Mouse (Mus musculus): ENCODE measurements around the gene Zbtb20. TPM values are rescaled to one million over a fixed set of nuclear protein-coding genes. Genes with fewer than 3 reads are reported as not detected.
A peak's percentile ranks its signal among the peaks of the same experiment; 100 is the strongest.

Gene Zbtb20
- polyA plus RNA-seq, 1 experiment from 2014 or later = 44.6 TPM

GRCm38 (mm10) chr16:43393382-43393781 lies 517.7 kb downstream of the Zbtb20 start:
- WGBS = 29% methylated on average over 4 of the region's 4 CpGs
- no peak overlapping the region for H3K4me2 ChIP-seq (replicated peaks; ENCODE audit: low read depth, low read length)

GRCm38 (mm10) chr16:43394013-43394568 lies 518.4 kb downstream of the Zbtb20 start:
- Histone ChIP-seq H3K4me2 (replicated peaks; ENCODE audit: low read depth, low read length) (no peak overlapping the region), H3K27ac (ENCODE audit: low read length) (peak overlapping the region; percentile 43), H3K27me3 (ENCODE audit: insufficient read depth, low read length) (no peaks in the 10 kb centered on the region), H3K36me3 (ENCODE audit: insufficient read depth, low read length) (no peaks in the 10 kb centered on the region), H3K9me3 (ENCODE audit: low read length) (no peaks in the 10 kb centered on the region), H3K9ac (replicated peaks; ENCODE audit: low read length) (no peak overlapping the region), H3K4me3 (ENCODE audit: low read length) (no peak overlapping the region), H3K4me1 (ENCODE audit: insufficient read depth, low read length) (0 out of 2 replicates have a peak, but pooled peaks cover 3% of the 10 kb centered on the region)
- WGBS = 45% methylated on average over 9 of the region's 9 CpGs
- ATAC-seq (ENCODE audit: low FRiP score, low TSS enrichment) = no peak

More at GRCm38 (mm10) chr16:43393382-43393781, 517.7 kb downstream of the Zbtb20 start:
- peak; percentile 86 for ATAC-seq (ENCODE audit: low FRiP score, low TSS enrichment)
- no peak overlapping the region for H3K9ac ChIP-seq (replicated peaks; ENCODE audit: low read length)
- H3K27ac ChIP-seq (ENCODE audit: low read length) = 0 out of 2 replicates have a peak overlapping the region, but pooled peaks have one; percentile 43
- H3K9me3 ChIP-seq (ENCODE audit: low read length) = no peaks in the 10 kb centered on the region
- 0 out of 2 replicates have a peak, but pooled peaks cover 3% of the 10 kb centered on the region for H3K4me1 ChIP-seq (ENCODE audit: insufficient read depth, low read length)
- H3K36me3 ChIP-seq (ENCODE audit: insufficient read depth, low read length) = no peaks in the 10 kb centered on the region
- H3K27me3 ChIP-seq (ENCODE audit: insufficient read depth, low read length) = no peaks in the 10 kb centered on the region
- H3K4me3 ChIP-seq (ENCODE audit: low read length) = no peak overlapping the region

- 84% methylated on average over 2 of the region's 2 CpGs for WGBS
- Histone ChIP-seq H3K4me2 (replicated peaks; ENCODE audit: low read depth, low read length) (no peak overlapping the region), H3K4me1 (ENCODE audit: insufficient read depth, low read length) (0 out of 2 replicates have a peak, but pooled peaks cover 3% of the 10 kb centered on the region), H3K9ac (replicated peaks; ENCODE audit: low read length) (no peak overlapping the region), H3K27me3 (ENCODE audit: insufficient read depth, low read length) (no peaks in the 10 kb centered on the region), H3K36me3 (ENCODE audit: insufficient read depth, low read length) (no peaks in the 10 kb centered on the region), H3K9me3 (ENCODE audit: low read length) (no peaks in the 10 kb centered on the region), H3K4me3 (ENCODE audit: low read length) (no peak overlapping the region), H3K27ac (ENCODE audit: low read length) (no peak overlapping the region)
- ATAC-seq (ENCODE audit: low FRiP score, low TSS enrichment) = peak; percentile 36; the same call in 1 of the 2 replicates
Measured at GRCm38 (mm10) chr16:43394760-43395159, 519.1 kb downstream of the Zbtb20 start.

- Histone ChIP-seq H3K36me3 (ENCODE audit: insufficient read depth, low read length) (no peaks in the 10 kb centered on the region), H3K9me3 (ENCODE audit: low read length) (no peaks in the 10 kb centered on the region), H3K27ac (ENCODE audit: low read length) (no peak overlapping the region), H3K4me2 (replicated peaks; ENCODE audit: low read depth, low read length) (no peak overlapping the region), H3K4me1 (ENCODE audit: insufficient read depth, low read length) (0 out of 2 replicates have a peak, but pooled peaks cover 3% of the 10 kb centered on the region), H3K9ac (replicated peaks; ENCODE audit: low read length) (no peak overlapping the region), H3K4me3 (ENCODE audit: low read length) (no peak overlapping the region), H3K27me3 (ENCODE audit: insufficient read depth, low read length) (no peaks in the 10 kb centered on the region)
- no peak for ATAC-seq (ENCODE audit: low FRiP score, low TSS enrichment)
- 85% methylated on average over 11 of the region's 11 CpGs for WGBS
Measured at GRCm38 (mm10) chr16:43396849-43397628, 521.4 kb downstream of the Zbtb20 start.

GRCm38 (mm10) chr16:43397629-43398323 lies 522.1 kb downstream of the Zbtb20 start:
- Histone ChIP-seq H3K36me3 (ENCODE audit: insufficient read depth, low read length) (no peaks in the 10 kb centered on the region), H3K4me1 (ENCODE audit: insufficient read depth, low read length) (0 out of 2 replicates have a peak, but pooled peaks cover 3% of the 10 kb centered on the region), H3K9me3 (ENCODE audit: low read length) (no peaks in the 10 kb centered on the region), H3K4me2 (replicated peaks; ENCODE audit: low read depth, low read length) (no peak overlapping the region), H3K27ac (ENCODE audit: low read length) (no peak overlapping the region), H3K9ac (replicated peaks; ENCODE audit: low read length) (no peak overlapping the region), H3K4me3 (ENCODE audit: low read length) (no peak overlapping the region), H3K27me3 (ENCODE audit: insufficient read depth, low read length) (no peaks in the 10 kb centered on the region)
- 89% methylated on average over 3 of the region's 3 CpGs for WGBS
- ATAC-seq (ENCODE audit: low FRiP score, low TSS enrichment) = no peak

- H3K4me1 ChIP-seq (ENCODE audit: insufficient read depth, low read length) = no peaks in the 10 kb centered on the region
- no peak overlapping the region for H3K27ac ChIP-seq (ENCODE audit: low read length)
- no peak for ATAC-seq (ENCODE audit: low FRiP score, low TSS enrichment)
- H3K4me2 ChIP-seq (replicated peaks; ENCODE audit: low read depth, low read length) = no peak overlapping the region
- H3K9me3 ChIP-seq (ENCODE audit: low read length) = no peaks in the 10 kb centered on the region
- no peak overlapping the region for H3K4me3 ChIP-seq (ENCODE audit: low read length)
- H3K27me3 ChIP-seq (ENCODE audit: insufficient read depth, low read length) = no peaks in the 10 kb centered on the region
- H3K36me3 ChIP-seq (ENCODE audit: insufficient read depth, low read length) = no peaks in the 10 kb centered on the region
- H3K9ac ChIP-seq (replicated peaks; ENCODE audit: low read length) = no peak overlapping the region
Measured at GRCm38 (mm10) chr16:43399428-43399827, 523.7 kb downstream of the Zbtb20 start.

- no peak overlapping the region for H3K27ac ChIP-seq (ENCODE audit: low read length)
- no peaks in the 10 kb centered on the region for H3K9me3 ChIP-seq (ENCODE audit: low read length)
- no peak overlapping the region for H3K4me3 ChIP-seq (ENCODE audit: low read length)
- no peaks in the 10 kb centered on the region for H3K27me3 ChIP-seq (ENCODE audit: insufficient read depth, low read length)
- ATAC-seq (ENCODE audit: low FRiP score, low TSS enrichment) = no peak
- H3K9ac ChIP-seq (replicated peaks; ENCODE audit: low read length) = no peak overlapping the region
- H3K4me2 ChIP-seq (replicated peaks; ENCODE audit: low read depth, low read length) = no peak overlapping the region
- H3K36me3 ChIP-seq (ENCODE audit: insufficient read depth, low read length) = no peaks in the 10 kb centered on the region
- no peaks in the 10 kb centered on the region for H3K4me1 ChIP-seq (ENCODE audit: insufficient read depth, low read length)
Measured at GRCm38 (mm10) chr16:43400046-43400445, 524.4 kb downstream of the Zbtb20 start.

- no peaks in the 10 kb centered on the region for H3K4me1 ChIP-seq (ENCODE audit: insufficient read depth, low read length)
- WGBS = 69% methylated on average over 2 of the region's 2 CpGs
Measured at GRCm38 (mm10) chr16:43400949-43401348, 525.3 kb downstream of the Zbtb20 start.

GRCm38 (mm10) chr16:43402888-43403287 lies 527.2 kb downstream of the Zbtb20 start:
- no peak for ATAC-seq (ENCODE audit: low FRiP score, low TSS enrichment)
- Histone ChIP-seq H3K27ac (ENCODE audit: low read length) (no peak overlapping the region), H3K27me3 (ENCODE audit: insufficient read depth, low read length) (no peaks in the 10 kb centered on the region), H3K9me3 (ENCODE audit: low read length) (no peaks in the 10 kb centered on the region), H3K4me2 (replicated peaks; ENCODE audit: low read depth, low read length) (no peak overlapping the region), H3K36me3 (ENCODE audit: insufficient read depth, low read length) (no peaks in the 10 kb centered on the region), H3K4me3 (ENCODE audit: low read length) (no peak overlapping the region), H3K9ac (replicated peaks; ENCODE audit: low read length) (no peak overlapping the region), H3K4me1 (ENCODE audit: insufficient read depth, low read length) (peaks cover 9% of the 10 kb centered on the region)
- WGBS = 58% methylated on average over 4 of the region's 4 CpGs

More at GRCm38 (mm10) chr16:43400949-43401348, 525.3 kb downstream of the Zbtb20 start:
- H3K9me3 ChIP-seq (ENCODE audit: low read length) = no peaks in the 10 kb centered on the region
- no peaks in the 10 kb centered on the region for H3K36me3 ChIP-seq (ENCODE audit: insufficient read depth, low read length)
- H3K27me3 ChIP-seq (ENCODE audit: insufficient read depth, low read length) = no peaks in the 10 kb centered on the region
- no peak overlapping the region for H3K4me3 ChIP-seq (ENCODE audit: low read length)
- H3K27ac ChIP-seq (ENCODE audit: low read length) = no peak overlapping the region
- H3K4me2 ChIP-seq (replicated peaks; ENCODE audit: low read depth, low read length) = no peak overlapping the region
- H3K9ac ChIP-seq (replicated peaks; ENCODE audit: low read length) = no peak overlapping the region
- ATAC-seq (ENCODE audit: low FRiP score, low TSS enrichment) = no peak
